Mouse (Mus musculus) myocyte (in vitro differentiated cells): ENCODE measurements around the gene Ubfd1. TPM values are rescaled to one million over a fixed set of nuclear protein-coding genes. Genes with fewer than 3 reads are reported as not detected.

Experiments used
- H3K27me3 ChIP-seq: one replicate; pipeline ENCODE4 v1.6.1; 2011; ENCODE audit not compliant: control insufficient read depth, insufficient read depth, insufficient read length
- H3K36me3 ChIP-seq: one replicate; pipeline ENCODE4 v1.6.1; 2011; ENCODE audit not compliant: control insufficient read depth, insufficient read depth
- H3K4me2 ChIP-seq: one replicate; pipeline ENCODE4 v1.6.1; 2011; ENCODE audit warnings: low read depth, control low read depth
- H3K4me3 ChIP-seq: one replicate; pipeline ENCODE4 v1.5.1; 2011; ENCODE audit warnings: mild to moderate bottlenecking, control low read depth, moderate library complexity
- H3K79me2 ChIP-seq: one replicate; pipeline ENCODE4 v1.6.1; 2011; ENCODE audit not compliant: control insufficient read depth, insufficient read depth
- H3ac ChIP-seq: one replicate; pipeline ENCODE4 v1.6.1; 2011; ENCODE audit not compliant: control insufficient read depth, insufficient read length
- CEBPB ChIP-seq: IDR thresholded peaks from 2 replicates; pipeline ENCODE4 v1.6.1; 2011; ENCODE audit warnings: mild to moderate bottlenecking, moderate library complexity; ENCODE audit not compliant: poor library complexity, insufficient read depth, severe bottlenecking
- E2F4 ChIP-seq: IDR thresholded peaks from one replicate; pipeline ENCODE4 v1.6.1; 2011; ENCODE audit warnings: mild to moderate bottlenecking, control low read depth, moderate library complexity; ENCODE audit not compliant: insufficient read depth
- MAX ChIP-seq: IDR thresholded peaks from one replicate; pipeline ENCODE4 v1.6.1; 2011; ENCODE audit warnings: low read depth, mild to moderate bottlenecking, control low read depth
- MYOD1 ChIP-seq, 3 experiments: IDR thresholded peaks; one replicate each; pipeline ENCODE4 v1.6.1; 2011; ENCODE audit warnings: control low read depth in 2 of 3, low read depth in 2 of 3, mild to moderate bottlenecking in 2 of 3, moderate library complexity in 1 of 3; ENCODE audit not compliant: insufficient read length in 2 of 3, control insufficient read depth in 1 of 3
- MYOG ChIP-seq, 3 experiments: IDR thresholded peaks; one replicate each; pipeline ENCODE4 v1.6.1; 2011; ENCODE audit warnings: control low read depth in 2 of 3, low read depth in 2 of 3, mild to moderate bottlenecking in 2 of 3; ENCODE audit not compliant: insufficient read length in 2 of 3, control insufficient read depth in 1 of 3, insufficient read depth in 1 of 3
- POLR2A ChIP-seq: IDR thresholded peaks from one replicate; pipeline ENCODE4 v1.6.1; 2011; ENCODE audit warnings: low read depth, mild to moderate bottlenecking, control low read depth, moderate library complexity; ENCODE audit not compliant: insufficient read length
- POLR2AphosphoS2 ChIP-seq: IDR thresholded peaks from one replicate; pipeline ENCODE4 v1.6.1; 2011; ENCODE audit warnings: low read depth, control low read depth; ENCODE audit not compliant: insufficient read length
- REST ChIP-seq: IDR thresholded peaks from one replicate; pipeline ENCODE4 v1.6.1; 2011; ENCODE audit warnings: mild to moderate bottlenecking, control low read depth, moderate library complexity; ENCODE audit not compliant: insufficient read depth, insufficient read length
- SRF ChIP-seq: IDR thresholded peaks from one replicate; pipeline ENCODE4 v1.6.1; 2011; ENCODE audit warnings: low read depth; ENCODE audit not compliant: control insufficient read depth, insufficient read length
- TCF12 ChIP-seq: IDR thresholded peaks from one replicate; pipeline ENCODE4 v1.6.1; 2011; ENCODE audit warnings: mild to moderate bottlenecking, control low read depth; ENCODE audit not compliant: poor library complexity, insufficient read depth, severe bottlenecking
- TCF3 ChIP-seq: IDR thresholded peaks from one replicate; pipeline ENCODE4 v1.6.1; 2011; ENCODE audit warnings: low read depth, control low read depth; ENCODE audit not compliant: insufficient read length
- USF1 ChIP-seq: IDR thresholded peaks from one replicate; pipeline ENCODE4 v1.6.1; 2011; ENCODE audit warnings: low read depth, mild to moderate bottlenecking, control low read depth, moderate library complexity
- polyA plus RNA-seq: library from polyadenylated mRNA; unstranded; fragments of >200 nt; fragmentation: generic; extraction: Trizol; gene quantifications from one replicate; pipeline ENCODE4 v1.2.1, GENCODE M21; 2012; ENCODE audit warnings: missing spikeins

The Ubfd1 gene
- polyA plus RNA-seq, 1 experiment: 19.9 TPM

- H3K79me2 ChIP-seq: peaks cover 60% of the 10 kb centered on the region
Measured at GRCm38 (mm10) chr7:122067517-122068381, 774 bp downstream of the Ubfd1 start.

DNA sequence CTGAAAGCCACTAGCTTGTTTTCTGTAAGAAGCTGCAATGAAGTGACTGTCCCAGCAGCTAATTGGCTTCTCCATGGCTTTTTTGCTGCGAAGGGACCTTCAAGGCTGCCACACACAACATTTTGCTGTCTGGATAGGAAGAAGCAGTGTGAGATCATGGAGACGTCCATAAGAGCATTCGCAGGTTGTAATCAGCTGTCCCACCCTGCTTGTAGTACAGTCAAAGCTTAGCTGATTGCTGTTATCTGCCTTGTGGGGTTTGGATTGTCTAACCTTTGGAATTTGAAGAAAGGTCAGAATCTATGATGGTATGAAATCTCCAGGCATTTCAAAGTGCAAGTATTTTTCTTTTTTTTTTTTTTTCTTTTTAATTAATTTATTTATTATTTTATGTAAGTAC lies 7.4 kb downstream of the Ubfd1 start:
- TF ChIP-seq REST: no peak
- no peak for TF ChIP-seq CEBPB
- TF ChIP-seq POLR2A: no peak
- no peak for TF ChIP-seq TCF3
- no peak for TF ChIP-seq MYOG (IDR thresholded peaks at IDR 0.05; ENCODE audit: control insufficient read depth in 1 of 3, insufficient read depth in 1 of 3, insufficient read length in 2 of 3, low read depth in 2 of 3)
- no peak for TF ChIP-seq SRF
- TF ChIP-seq E2F4: no peak
- Histone ChIP-seq H3K79me2 (peaks cover 22% of the 10 kb centered on the region), H3K4me3 (no peak overlapping the region), H3K4me2 (no peak overlapping the region), H3K36me3 (peaks cover 47% of the 10 kb centered on the region), H3K27me3 (no peaks in the 10 kb centered on the region), H3ac (no peak overlapping the region)

More at GRCm38 (mm10) chr7:122067517-122068381, 774 bp downstream of the Ubfd1 start:
- Histone ChIP-seq H3K36me3 (peaks cover 28% of the 10 kb centered on the region), H3K4me2 (peak overlapping the region; percentile 80), H3ac (peak overlapping the region; percentile 100), H3K4me3 (peak overlapping the region; percentile 62), H3K27me3 (no peaks in the 10 kb centered on the region)
- TF ChIP-seq POLR2AphosphoS2: no peak
- TF ChIP-seq MAX: no peak
- TF ChIP-seq USF1: no peak
- TF ChIP-seq E2F4: no peak
- no peak for TF ChIP-seq SRF
- TF ChIP-seq MYOD1 (IDR thresholded peaks at IDR 0.05; ENCODE audit: control insufficient read depth in 1 of 3, insufficient read length in 2 of 3, low read depth in 2 of 3): no peak
- no peak for TF ChIP-seq MYOG (IDR thresholded peaks at IDR 0.05; ENCODE audit: control insufficient read depth in 1 of 3, insufficient read depth in 1 of 3, insufficient read length in 2 of 3, low read depth in 2 of 3)
- TF ChIP-seq CEBPB: no peak
- no peak for TF ChIP-seq POLR2A
- no peak for TF ChIP-seq REST
- TF ChIP-seq TCF3: no peak
- TF ChIP-seq TCF12: no peak

- Histone ChIP-seq H3K4me2 (no peak overlapping the region), H3K36me3 (peaks cover 32% of the 10 kb centered on the region), H3K27me3 (no peaks in the 10 kb centered on the region), H3K4me3 (no peak overlapping the region), H3ac (no peak overlapping the region), H3K79me2 (no peaks in the 10 kb centered on the region)
- no peak for TF ChIP-seq REST
- TF ChIP-seq POLR2AphosphoS2: no peak
- TF ChIP-seq E2F4: no peak
- no peak for TF ChIP-seq USF1
- no peak for TF ChIP-seq SRF
- TF ChIP-seq TCF12: no peak
- no peak for TF ChIP-seq MYOD1 (IDR thresholded peaks at IDR 0.05; ENCODE audit: control insufficient read depth in 1 of 3, insufficient read length in 2 of 3, low read depth in 2 of 3)
- no peak for TF ChIP-seq POLR2A
- TF ChIP-seq MYOG (IDR thresholded peaks at IDR 0.05; ENCODE audit: control insufficient read depth in 1 of 3, insufficient read depth in 1 of 3, insufficient read length in 2 of 3, low read depth in 2 of 3): no peak
- no peak for TF ChIP-seq CEBPB
- no peak for TF ChIP-seq MAX
- no peak for TF ChIP-seq TCF3
Measured at GRCm38 (mm10) chr7:122079798-122080554, 13.0 kb downstream of the Ubfd1 start.

DNA sequence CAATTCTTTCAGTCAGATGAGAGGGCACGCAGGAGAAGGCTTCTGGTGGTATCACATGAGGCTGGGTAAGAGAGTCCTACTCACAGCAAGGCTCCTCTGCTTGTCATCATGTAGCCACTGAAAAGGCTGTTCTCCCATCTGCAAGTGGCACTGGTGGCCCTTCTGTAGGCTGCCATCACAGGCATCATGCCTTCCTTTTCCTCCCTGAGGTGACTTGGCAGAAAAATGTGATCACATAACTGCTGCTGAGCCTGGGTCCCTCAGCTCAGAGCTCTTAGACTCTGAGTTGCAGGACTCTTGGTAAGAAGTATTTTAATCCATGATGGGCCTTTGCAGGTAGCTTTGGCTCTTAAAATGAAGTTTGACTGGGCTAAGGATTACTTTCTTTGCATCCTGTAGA lies 14.1 kb downstream of the Ubfd1 start:
- TF ChIP-seq MAX (no peak), TCF3 (no peak), USF1 (no peak)
- Histone ChIP-seq H3K4me3 (no peak overlapping the region), H3K4me2 (no peak overlapping the region), H3K27me3 (no peaks in the 10 kb centered on the region), H3ac (no peak overlapping the region), H3K79me2 (no peaks in the 10 kb centered on the region), H3K36me3 (peaks cover 39% of the 10 kb centered on the region)
